Mouse (Mus musculus): ENCODE results near the gene Agpat4. TPM values are rescaled to one million over a fixed set of nuclear protein-coding genes. Genes with fewer than 3 reads are reported as not detected.
A peak's percentile ranks its signal among the peaks of the same experiment; 100 is the strongest.
"Not testable (repeated sequence)": the region's sequence is repeated elsewhere in the genome, so short reads cannot be mapped to it uniquely, and the experiment has no call there.

Agpat4 gene
- polyA plus RNA-seq, 1 experiment, result not detected

- peak overlapping the region; percentile 88 for H3K27ac ChIP-seq (ENCODE audit: insufficient read depth, low read depth, low read length)
- peak overlapping the region; percentile 85 for H3K4me3 ChIP-seq (ENCODE audit: insufficient read depth, low read depth, low read length)
- H3K4me1 ChIP-seq (ENCODE audit: control insufficient read depth, insufficient read depth, low read length), result peaks cover 6% of the 10 kb centered on the region; the same call in 1 of the 2 replicates
- no peak for TF ChIP-seq CTCF (IDR thresholded peaks at IDR 0.05; ENCODE audit: insufficient read depth, low read depth, low read length)
- peak; percentile 46; the same call in 1 of the 2 replicates for TF ChIP-seq POLR2A (IDR thresholded peaks at IDR 0.05; ENCODE audit: insufficient read depth, low read depth, low read length)
- WGBS, result 2% methylated on average over 30 of the region's 30 CpGs
Observed at GRCm38 (mm10) chr17:12118926-12119641, 580 bp downstream of the Agpat4 start.

- under 1% methylated on average over 12 of the region's 12 CpGs for whole genome bisulfite sequencing
- Histone ChIP-seq H3K4me3 (ENCODE audit: insufficient read depth, low read depth, low read length) (peak overlapping the region; percentile 85), H3K4me1 (ENCODE audit: control insufficient read depth, insufficient read depth, low read length) (peaks cover 6% of the 10 kb centered on the region; the same call in 1 of the 2 replicates), H3K27ac (ENCODE audit: insufficient read depth, low read depth, low read length) (peak overlapping the region; percentile 88)
- no peak for TF ChIP-seq POLR2A (IDR thresholded peaks at IDR 0.05; ENCODE audit: insufficient read depth, low read depth, low read length)
- TF ChIP-seq CTCF (IDR thresholded peaks at IDR 0.05; ENCODE audit: insufficient read depth, low read depth, low read length), result no peak
Observed at GRCm38 (mm10) chr17:12119675-12120074, 1.2 kb downstream of the Agpat4 start.

GRCm38 (mm10) chr17:12120268-12120667, 1.8 kb downstream of the Agpat4 start:
- TF ChIP-seq POLR2A (IDR thresholded peaks at IDR 0.05; ENCODE audit: insufficient read depth, low read depth, low read length) (no peak), CTCF (IDR thresholded peaks at IDR 0.05; ENCODE audit: insufficient read depth, low read depth, low read length) (no peak)
- WGBS, result 21% methylated on average over 5 of the region's 5 CpGs
- peaks cover 6% of the 10 kb centered on the region; the same call in 1 of the 2 replicates for H3K4me1 ChIP-seq (ENCODE audit: control insufficient read depth, insufficient read depth, low read length)
- no peak overlapping the region for H3K4me3 ChIP-seq (ENCODE audit: insufficient read depth, low read depth, low read length)
- H3K27ac ChIP-seq (ENCODE audit: insufficient read depth, low read depth, low read length), result no peak overlapping the region

GRCm38 (mm10) chr17:12121226-12121794, 2.8 kb downstream of the Agpat4 start:
- Histone ChIP-seq H3K27ac (ENCODE audit: insufficient read depth, low read depth, low read length) (no peak overlapping the region), H3K4me1 (ENCODE audit: control insufficient read depth, insufficient read depth, low read length) (peaks cover 6% of the 10 kb centered on the region; the same call in 1 of the 2 replicates), H3K4me3 (ENCODE audit: insufficient read depth, low read depth, low read length) (no peak overlapping the region)
- WGBS, result 81% methylated on average over 7 of the region's 7 CpGs
- no peak for TF ChIP-seq CTCF (IDR thresholded peaks at IDR 0.05; ENCODE audit: insufficient read depth, low read depth, low read length)
- no peak for TF ChIP-seq POLR2A (IDR thresholded peaks at IDR 0.05; ENCODE audit: insufficient read depth, low read depth, low read length)

GRCm38 (mm10) chr17:12122262-12122661, 3.8 kb downstream of the Agpat4 start:
- not testable (repeated sequence) for H3K4me1 ChIP-seq (ENCODE audit: control insufficient read depth, insufficient read depth, low read length); H3K27ac ChIP-seq (ENCODE audit: insufficient read depth, low read depth, low read length); H3K4me3 ChIP-seq (ENCODE audit: insufficient read depth, low read depth, low read length)
- WGBS, result 88% methylated on average over 9 of the region's 9 CpGs

- TF ChIP-seq CTCF (IDR thresholded peaks at IDR 0.05; ENCODE audit: insufficient read depth, low read depth, low read length), result no peak
- no peak for TF ChIP-seq POLR2A (IDR thresholded peaks at IDR 0.05; ENCODE audit: insufficient read depth, low read depth, low read length)
- 95% methylated on average over 3 of the region's 3 CpGs for WGBS
- no peak overlapping the region for H3K4me3 ChIP-seq (ENCODE audit: insufficient read depth, low read depth, low read length)
- no peak overlapping the region for H3K27ac ChIP-seq (ENCODE audit: insufficient read depth, low read depth, low read length)
- peaks cover 9% of the 10 kb centered on the region; the same call in 1 of the 2 replicates for H3K4me1 ChIP-seq (ENCODE audit: control insufficient read depth, insufficient read depth, low read length)
Observed at GRCm38 (mm10) chr17:12123168-12123567, 4.7 kb downstream of the Agpat4 start.

GRCm38 (mm10) chr17:12127056-12127455, 8.6 kb downstream of the Agpat4 start:
- Histone ChIP-seq H3K4me3 (ENCODE audit: insufficient read depth, low read depth, low read length) (no peak overlapping the region), H3K4me1 (ENCODE audit: control insufficient read depth, insufficient read depth, low read length) (peaks cover 5% of the 10 kb centered on the region; the same call in 1 of the 2 replicates), H3K27ac (ENCODE audit: insufficient read depth, low read depth, low read length) (no peak overlapping the region)
- WGBS, result 94% methylated on average over 4 of the region's 4 CpGs
- no peak for TF ChIP-seq POLR2A (IDR thresholded peaks at IDR 0.05; ENCODE audit: insufficient read depth, low read depth, low read length)
- no peak for TF ChIP-seq CTCF (IDR thresholded peaks at IDR 0.05; ENCODE audit: insufficient read depth, low read depth, low read length)

- H3K4me1 ChIP-seq (ENCODE audit: control insufficient read depth, insufficient read depth, low read length), result peaks cover 5% of the 10 kb centered on the region; the same call in 1 of the 2 replicates
- 74% methylated on average over 2 of the region's 2 CpGs for WGBS
- no peak overlapping the region for H3K27ac ChIP-seq (ENCODE audit: insufficient read depth, low read depth, low read length)
- H3K4me3 ChIP-seq (ENCODE audit: insufficient read depth, low read depth, low read length), result no peak overlapping the region
- no peak for TF ChIP-seq CTCF (IDR thresholded peaks at IDR 0.05; ENCODE audit: insufficient read depth, low read depth, low read length)
- no peak for TF ChIP-seq POLR2A (IDR thresholded peaks at IDR 0.05; ENCODE audit: insufficient read depth, low read depth, low read length)
Observed at GRCm38 (mm10) chr17:12128976-12129375, 10.5 kb downstream of the Agpat4 start.

GRCm38 (mm10) chr17:12131171-12131570, 12.7 kb downstream of the Agpat4 start:
- peaks cover 5% of the 10 kb centered on the region; the same call in 1 of the 2 replicates for H3K4me1 ChIP-seq (ENCODE audit: control insufficient read depth, insufficient read depth, low read length)
- TF ChIP-seq POLR2A (IDR thresholded peaks at IDR 0.05; ENCODE audit: insufficient read depth, low read depth, low read length) (no peak), CTCF (IDR thresholded peaks at IDR 0.05; ENCODE audit: insufficient read depth, low read depth, low read length) (no peak)
- no peak overlapping the region for H3K4me3 ChIP-seq (ENCODE audit: insufficient read depth, low read depth, low read length)
- H3K27ac ChIP-seq (ENCODE audit: insufficient read depth, low read depth, low read length), result no peak overlapping the region
- WGBS, result 65% methylated on average over 5 of the region's 5 CpGs

Data from olfactory bulb, adult 2 months (tissue).